Mouse (Mus musculus) midbrain, embryonic 15.5 days (tissue): ENCODE data around the gene Cdc123. TPM values are rescaled to one million over a fixed set of nuclear protein-coding genes. Genes with fewer than 3 reads are reported as not detected.
"Not testable (repeated sequence)": the region's sequence is repeated elsewhere in the genome, so short reads cannot be mapped to it uniquely, and the experiment has no call there.

ENCODE experiments used
- ATAC-seq: fragments of 200-750 bp; cut with Nextera tagmentation; replicated peaks from 2 replicates; pipeline ENCODE4 v1.8.0; 2017; ENCODE audit warnings: moderate TSS enrichment
- H3K27ac ChIP-seq: fragments of 300-500 bp; sonication (generic); 2 replicates; pipeline ENCODE4 v1.5.1; 2015; ENCODE audit warnings: mild to moderate bottlenecking, inconsistent platforms
- H3K27me3 ChIP-seq: fragments of 300-500 bp; sonication (generic); replicated peaks from 2 replicates; pipeline ENCODE4 v1.6.1; 2015; ENCODE audit warnings: inconsistent platforms
- H3K36me3 ChIP-seq: fragments of 300-500 bp; sonication (generic); replicated peaks from 2 replicates; pipeline ENCODE4 v1.6.1; 2015; ENCODE audit warnings: inconsistent platforms
- H3K4me1 ChIP-seq: fragments of 300-500 bp; sonication (generic); 2 replicates; pipeline ENCODE4 v1.6.1; 2015; ENCODE audit warnings: inconsistent platforms
- H3K4me2 ChIP-seq: fragments of 300-500 bp; sonication (generic); 2 replicates; pipeline ENCODE4 v1.6.1; 2015; ENCODE audit warnings: inconsistent platforms, mild to moderate bottlenecking, moderate library complexity
- H3K4me3 ChIP-seq: fragments of 300-500 bp; sonication (generic); 2 replicates; pipeline ENCODE4 v1.5.1; 2015; ENCODE audit warnings: mild to moderate bottlenecking, inconsistent platforms
- H3K9ac ChIP-seq: fragments of 300-500 bp; sonication (generic); 2 replicates; pipeline ENCODE4 v1.6.1; 2015; ENCODE audit warnings: mild to moderate bottlenecking, inconsistent platforms
- H3K9me3 ChIP-seq: fragments of 300-500 bp; sonication (generic); 2 replicates; pipeline ENCODE4 v1.6.1; 2016; ENCODE audit warnings: inconsistent platforms
- WGBS: fragments of 180-500 bp; shearing (Covaris S2); methylation state at CpG from one replicate; pipeline ENCODE4 v1.1.7; 2015; ENCODE audit warnings: mixed read lengths; 5-methylcytosine and 5-hydroxymethylcytosine counted together
- polyA plus RNA-seq: library from polyadenylated mRNA; unstranded; fragments of >200 nt; fragmentation: Nextera tagmentation; extraction: Ambion mirVana; gene quantifications from 2 replicates; pipeline ENCODE4 v1.2.1, GENCODE M21; 2015

The Cdc123 gene
- polyA plus RNA-seq, 1 experiment from 2014 or later, result 289 TPM

DNA sequence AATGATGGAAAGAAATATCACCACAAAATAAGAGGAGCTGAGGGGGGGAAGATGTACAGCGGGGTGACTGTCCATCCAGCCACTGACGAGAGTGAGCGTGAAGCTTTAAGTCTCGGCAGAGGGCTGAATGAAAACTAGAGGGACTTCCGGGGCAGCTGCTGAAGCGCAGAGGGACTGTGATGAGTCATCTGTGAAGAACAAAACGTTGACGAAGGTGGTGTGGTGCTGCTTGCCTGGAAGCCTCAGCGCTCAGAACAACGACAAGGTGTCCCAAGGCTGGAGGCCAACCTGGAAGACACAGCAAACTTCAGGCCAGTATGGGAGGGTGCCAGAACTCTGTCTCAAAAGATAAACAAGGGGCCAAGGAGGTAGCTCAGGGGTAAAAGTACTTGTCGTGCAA, 4.1 kb downstream of the Cdc123 start:
- 96% methylated on average over 11 of the region's 11 CpGs for WGBS
- H3K4me3 ChIP-seq, result no peak overlapping the region
- H3K27ac ChIP-seq, result no peak overlapping the region
- no peaks in the 10 kb centered on the region for H3K27me3 ChIP-seq
- H3K4me1 ChIP-seq, result peaks cover 11% of the 10 kb centered on the region
- peaks cover 19% of the 10 kb centered on the region for H3K36me3 ChIP-seq
- H3K4me2 ChIP-seq, result no peak overlapping the region
- ATAC-seq, result no peak
- no peaks in the 10 kb centered on the region for H3K9me3 ChIP-seq
- H3K9ac ChIP-seq, result no peak overlapping the region

GRCm38 (mm10) chr2:5825265-5825913, 19.6 kb downstream of the Cdc123 start:
- Histone ChIP-seq H3K4me3 (no peak overlapping the region), H3K9ac (no peak overlapping the region), H3K4me2 (no peak overlapping the region), H3K4me1 (no peaks in the 10 kb centered on the region), H3K27ac (no peak overlapping the region), H3K36me3 (peaks cover 25% of the 10 kb centered on the region), H3K27me3 (no peaks in the 10 kb centered on the region), H3K9me3 (no peaks in the 10 kb centered on the region)
- WGBS, result 93% methylated on average over 5 of the region's 5 CpGs
- ATAC-seq, result no peak

GRCm38 (mm10) chr2:5824685-5825084, 20.3 kb downstream of the Cdc123 start:
- H3K36me3 ChIP-seq, result peaks cover 29% of the 10 kb centered on the region

DNA sequence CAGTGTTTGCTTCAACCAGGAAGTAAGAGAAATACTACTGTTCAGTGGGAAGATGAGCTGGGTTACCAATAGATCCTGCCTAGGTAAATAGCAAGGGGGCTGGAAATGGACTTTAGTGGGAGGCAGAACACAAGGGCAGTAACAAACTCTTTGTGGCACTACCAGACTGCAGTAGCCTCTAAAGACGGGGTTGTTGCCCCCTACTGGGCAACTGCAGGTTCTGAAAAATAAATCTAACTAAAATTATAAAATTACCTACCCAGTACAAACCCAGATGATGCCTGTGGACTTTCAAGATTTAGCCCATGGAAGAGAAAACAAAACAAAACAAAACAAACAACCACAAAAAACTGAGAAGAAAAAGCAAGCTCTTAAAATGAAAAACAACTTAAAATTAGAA, 20.8 kb downstream of the Cdc123 start:
- Histone ChIP-seq H3K9ac (no peak overlapping the region), H3K36me3 (peaks cover 32% of the 10 kb centered on the region), H3K27ac (no peak overlapping the region), H3K27me3 (no peaks in the 10 kb centered on the region), H3K4me3 (no peak overlapping the region), H3K4me2 (no peak overlapping the region), H3K9me3 (no peaks in the 10 kb centered on the region), H3K4me1 (no peaks in the 10 kb centered on the region)
- 22% methylated on average over 1 of the region's 1 CpGs for WGBS
- ATAC-seq, result no peak

More at GRCm38 (mm10) chr2:5824685-5825084, 20.3 kb downstream of the Cdc123 start:
- Histone ChIP-seq H3K9ac (no peak overlapping the region), H3K4me3 (no peak overlapping the region), H3K27ac (no peak overlapping the region), H3K9me3 (no peaks in the 10 kb centered on the region), H3K4me2 (no peak overlapping the region), H3K27me3 (no peaks in the 10 kb centered on the region), H3K4me1 (no peaks in the 10 kb centered on the region)
- ATAC-seq, result no peak
- 88% methylated on average over 5 of the region's 5 CpGs for WGBS

DNA sequence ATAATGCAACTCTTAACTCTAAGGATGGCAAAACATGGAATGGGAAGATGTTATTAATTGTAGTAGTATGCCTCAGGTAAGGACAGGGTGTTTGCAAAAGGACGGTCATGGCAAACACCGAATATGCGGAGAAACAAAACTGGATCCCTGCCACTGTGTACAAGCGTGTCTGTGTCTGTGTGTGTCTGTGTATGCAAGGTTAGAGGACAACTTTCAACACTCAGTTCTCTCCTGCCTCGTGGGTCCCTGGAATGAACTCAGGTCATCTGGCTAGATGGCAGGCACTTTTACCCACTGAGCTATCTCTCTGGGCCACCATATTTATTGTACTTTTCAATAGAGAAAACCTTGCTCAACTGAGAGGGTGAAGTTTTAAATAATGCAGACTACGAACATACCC, 22.5 kb downstream of the Cdc123 start:
- Histone ChIP-seq H3K27me3 (no peaks in the 10 kb centered on the region), H3K4me2 (no peak overlapping the region), H3K27ac (no peak overlapping the region), H3K9me3 (no peaks in the 10 kb centered on the region), H3K4me1 (no peaks in the 10 kb centered on the region), H3K9ac (no peak overlapping the region), H3K4me3 (no peak overlapping the region), H3K36me3 (peaks cover 40% of the 10 kb centered on the region)
- 95% methylated on average over 6 of the region's 6 CpGs for WGBS
- ATAC-seq, result no peak

GRCm38 (mm10) chr2:5821264-5821663, 23.7 kb downstream of the Cdc123 start:
- 94% methylated on average over 10 of the region's 10 CpGs for WGBS
- Histone ChIP-seq H3K4me2 (no peak overlapping the region), H3K27ac (no peak overlapping the region), H3K4me1 (no peaks in the 10 kb centered on the region), H3K36me3 (peaks cover 41% of the 10 kb centered on the region), H3K9ac (no peak overlapping the region), H3K4me3 (no peak overlapping the region), H3K9me3 (no peaks in the 10 kb centered on the region), H3K27me3 (no peaks in the 10 kb centered on the region)
- ATAC-seq, result no peak

DNA sequence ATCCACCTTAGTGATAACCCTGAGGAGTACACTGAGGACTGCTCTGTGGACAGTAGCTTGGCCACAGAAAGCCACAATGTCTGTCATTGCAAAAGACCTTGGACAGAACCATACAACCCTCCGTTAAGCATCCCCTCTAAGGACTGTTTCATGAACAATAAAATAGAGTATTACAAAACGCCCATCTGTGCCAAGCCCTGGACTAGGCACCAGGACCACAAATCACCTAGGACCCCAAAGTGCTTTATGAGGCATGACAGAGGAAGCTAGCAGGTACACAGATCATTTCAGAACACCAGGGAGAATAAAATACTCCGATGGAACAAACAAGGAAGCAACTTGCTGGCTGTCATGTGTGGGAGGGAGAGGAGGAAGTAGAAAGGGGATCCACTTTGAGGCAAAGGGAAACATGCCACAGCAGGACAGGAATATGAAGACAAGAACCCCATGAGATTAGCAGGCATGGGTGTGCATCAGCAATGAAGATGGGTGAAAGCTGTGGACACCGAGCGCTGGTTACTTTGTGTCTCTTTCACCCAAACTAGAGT, 33.7 kb downstream of the Cdc123 start:
- no peak overlapping the region for H3K4me3 ChIP-seq
- no peak overlapping the region for H3K27ac ChIP-seq
- no peak for ATAC-seq
- H3K9ac ChIP-seq, result no peak overlapping the region
- H3K4me1 ChIP-seq, result no peaks in the 10 kb centered on the region
- WGBS, result 92% methylated on average over 5 of the region's 5 CpGs
- no peaks in the 10 kb centered on the region for H3K27me3 ChIP-seq
- no peaks in the 10 kb centered on the region for H3K9me3 ChIP-seq
- peaks cover 13% of the 10 kb centered on the region for H3K36me3 ChIP-seq
- H3K4me2 ChIP-seq, result no peak overlapping the region

- Histone ChIP-seq H3K9ac (no peak overlapping the region), H3K4me2 (no peak overlapping the region), H3K4me1 (no peaks in the 10 kb centered on the region), H3K4me3 (no peak overlapping the region), H3K36me3 (peaks cover 15% of the 10 kb centered on the region), H3K27me3 (no peaks in the 10 kb centered on the region), H3K9me3 (no peaks in the 10 kb centered on the region), H3K27ac (no peak overlapping the region)
- no peak for ATAC-seq
- 89% methylated on average over 5 of the region's 5 CpGs for WGBS
Observed at GRCm38 (mm10) chr2:5810036-5810718, 34.8 kb downstream of the Cdc123 start.

GRCm38 (mm10) chr2:5806201-5806600, 38.8 kb downstream of the Cdc123 start:
- peaks cover 20% of the 10 kb centered on the region; the same call in 1 of the 2 replicates for H3K36me3 ChIP-seq
- not testable (repeated sequence) for H3K4me3 ChIP-seq, H3K4me1 ChIP-seq, H3K4me2 ChIP-seq, H3K9ac ChIP-seq, ATAC-seq, H3K9me3 ChIP-seq, H3K27me3 ChIP-seq, H3K27ac ChIP-seq
- 90% methylated on average over 3 of the region's 3 CpGs for WGBS

- Histone ChIP-seq H3K9ac (no peak overlapping the region), H3K27ac (no peak overlapping the region), H3K4me2 (no peak overlapping the region), H3K4me3 (no peak overlapping the region), H3K9me3 (no peaks in the 10 kb centered on the region), H3K36me3 (peaks cover 25% of the 10 kb centered on the region; the same call in 1 of the 2 replicates), H3K4me1 (no peaks in the 10 kb centered on the region), H3K27me3 (no peaks in the 10 kb centered on the region)
- 96% methylated on average over 7 of the region's 7 CpGs for WGBS
- no peak for ATAC-seq
Observed at GRCm38 (mm10) chr2:5805228-5805627, 39.7 kb downstream of the Cdc123 start.

GRCm38 (mm10) chr2:5804440-5805045, 40.4 kb downstream of the Cdc123 start:
- WGBS, result 93% methylated on average over 6 of the region's 6 CpGs
- no peak overlapping the region for H3K27ac ChIP-seq
- no peak for ATAC-seq
- H3K9ac ChIP-seq, result no peak overlapping the region
- no peak overlapping the region for H3K4me3 ChIP-seq
- H3K4me1 ChIP-seq, result no peaks in the 10 kb centered on the region
- H3K9me3 ChIP-seq, result no peaks in the 10 kb centered on the region
- H3K36me3 ChIP-seq, result peaks cover 25% of the 10 kb centered on the region; the same call in 1 of the 2 replicates
- H3K4me2 ChIP-seq, result no peak overlapping the region
- H3K27me3 ChIP-seq, result no peaks in the 10 kb centered on the region

DNA sequence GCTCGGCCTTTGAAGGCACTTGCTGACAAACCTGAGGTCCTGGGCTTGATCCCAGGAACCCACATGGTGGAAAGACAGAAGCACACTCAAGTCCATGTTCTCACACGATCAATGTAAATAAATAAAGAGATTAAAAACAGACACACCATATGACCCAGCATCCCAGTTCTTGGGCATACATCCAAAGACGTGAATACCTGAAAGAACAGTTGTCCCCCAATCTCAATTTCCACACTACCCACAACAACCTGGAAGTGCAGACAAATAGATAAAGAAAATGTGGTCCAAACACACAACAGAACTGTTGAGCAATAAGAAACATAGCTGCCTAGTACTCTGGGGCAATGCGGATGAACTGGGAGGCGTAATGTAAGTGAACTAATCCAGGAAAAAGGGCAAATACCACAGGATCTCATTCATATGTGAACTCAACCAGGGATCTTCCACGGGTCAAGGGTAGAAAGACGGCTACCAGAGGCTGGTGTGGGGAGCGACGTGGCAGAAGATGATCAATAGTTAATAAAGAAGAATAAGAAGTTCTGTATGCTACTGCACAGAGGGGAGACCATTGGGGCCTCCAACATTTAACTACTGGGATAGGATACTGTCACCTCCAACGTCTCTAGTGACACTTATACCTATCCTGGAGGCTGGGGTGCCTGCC, 42.9 kb downstream of the Cdc123 start:
- Histone ChIP-seq H3K4me3 (no peak overlapping the region), H3K4me2 (no peak overlapping the region), H3K9ac (no peak overlapping the region), H3K9me3 (no peaks in the 10 kb centered on the region), H3K27me3 (no peaks in the 10 kb centered on the region), H3K4me1 (no peaks in the 10 kb centered on the region), H3K36me3 (peaks cover 28% of the 10 kb centered on the region; the same call in 1 of the 2 replicates), H3K27ac (no peak overlapping the region)
- 95% methylated on average over 10 of the region's 10 CpGs for WGBS
- no peak for ATAC-seq
